Mouse (Mus musculus): Measurements from ENCODE around the gene Mest.

Mest gene

DNA sequence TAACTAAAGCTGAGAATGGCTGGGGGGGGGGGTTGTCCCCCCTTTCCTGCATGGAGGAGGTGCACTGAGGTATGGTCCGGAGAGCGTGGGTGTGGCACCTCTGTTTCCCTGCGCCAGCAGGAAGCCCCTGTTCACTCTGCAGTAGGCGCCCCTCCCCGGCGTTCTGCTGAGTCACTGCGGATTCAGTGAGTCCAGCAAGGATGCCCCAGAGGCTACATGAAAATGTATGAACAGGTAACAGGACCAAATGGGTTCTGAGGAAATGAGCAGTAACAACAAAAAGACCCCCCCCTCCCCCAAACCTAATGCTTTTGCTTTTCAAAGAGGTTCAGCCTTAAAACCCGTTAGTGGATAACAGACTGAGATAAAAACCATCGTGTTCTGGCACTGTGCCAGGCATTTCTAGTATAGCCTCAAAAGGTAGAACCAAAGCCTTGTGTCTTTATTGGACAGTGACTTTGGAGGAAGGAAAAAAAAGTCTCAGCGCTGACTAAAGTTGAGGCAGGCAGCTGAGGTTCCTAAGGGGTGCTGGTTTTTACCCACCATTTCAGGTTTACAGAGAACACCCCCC lies 15.9 kb downstream of the Mest start:
- peak; percentile 39 to 57 for DNase-seq

GRCm38 (mm10) chr6:30744846-30745245 lies 21.5 kb downstream of the Mest start:
- no peak for DNase-seq

- DNase-seq = no peak
Observed at GRCm38 (mm10) chr6:30745591-30745990, 22.2 kb downstream of the Mest start.

GRCm38 (mm10) chr6:30747631-30748357 lies 24.4 kb downstream of the Mest start:
- DNase-seq = no peak

DNA sequence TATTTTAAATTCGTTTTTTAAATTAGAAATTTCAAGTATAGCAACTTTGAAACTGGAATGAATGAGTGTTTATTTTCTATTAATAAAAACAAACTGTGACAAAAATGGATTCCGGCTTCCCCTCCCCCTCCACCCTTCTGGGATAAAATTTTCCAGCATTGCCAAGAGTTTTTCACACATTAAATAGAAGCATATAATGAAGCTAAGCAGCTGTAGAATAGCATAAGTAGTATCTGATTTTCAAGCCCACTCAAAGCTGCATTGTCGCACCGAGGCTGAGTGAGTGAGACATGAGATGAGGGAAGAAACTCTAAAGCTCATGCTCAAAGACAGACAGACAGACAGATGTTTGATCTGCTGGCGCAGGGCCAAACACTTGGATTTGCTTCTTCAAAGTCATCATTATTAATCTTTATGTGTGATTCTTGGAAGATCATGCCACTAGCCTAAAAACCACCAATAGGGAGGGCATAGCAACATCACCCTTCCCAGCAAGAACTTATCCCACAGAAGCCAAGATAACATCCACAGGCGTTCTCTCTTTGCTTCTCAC lies 25.1 kb downstream of the Mest start:
- DNase-seq = no peak

DNA sequence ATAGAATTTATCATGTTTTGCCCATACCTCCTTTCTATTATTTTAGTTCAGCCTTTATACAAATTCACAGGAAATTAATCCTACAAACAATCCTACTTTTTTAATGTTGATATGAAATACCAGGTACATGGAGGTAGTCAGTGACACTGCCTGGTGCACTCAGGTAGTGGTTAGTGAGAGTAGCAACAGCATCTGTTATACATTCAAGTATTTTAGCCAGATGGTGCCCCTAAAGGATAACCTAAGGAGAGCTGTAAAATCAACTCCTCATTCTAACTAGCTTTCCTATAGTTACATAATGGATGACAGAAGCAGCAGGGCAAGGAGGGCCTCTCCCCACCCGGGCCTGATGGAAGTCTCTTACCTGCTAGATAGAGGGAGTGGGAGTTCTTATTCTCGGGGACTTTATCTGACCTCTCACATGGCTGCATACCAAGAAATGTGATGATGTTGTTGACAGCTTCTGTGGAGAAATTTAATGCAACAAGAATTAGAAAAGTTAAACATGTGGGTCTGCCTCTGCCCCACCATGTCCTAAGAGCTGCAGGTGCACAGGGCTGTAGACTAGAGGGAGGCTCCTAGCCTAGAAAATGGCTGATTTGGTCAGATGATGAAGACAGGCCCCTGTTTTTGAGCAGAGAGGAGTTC lies 25.8 kb downstream of the Mest start:
- DNase-seq = no peak

DNA sequence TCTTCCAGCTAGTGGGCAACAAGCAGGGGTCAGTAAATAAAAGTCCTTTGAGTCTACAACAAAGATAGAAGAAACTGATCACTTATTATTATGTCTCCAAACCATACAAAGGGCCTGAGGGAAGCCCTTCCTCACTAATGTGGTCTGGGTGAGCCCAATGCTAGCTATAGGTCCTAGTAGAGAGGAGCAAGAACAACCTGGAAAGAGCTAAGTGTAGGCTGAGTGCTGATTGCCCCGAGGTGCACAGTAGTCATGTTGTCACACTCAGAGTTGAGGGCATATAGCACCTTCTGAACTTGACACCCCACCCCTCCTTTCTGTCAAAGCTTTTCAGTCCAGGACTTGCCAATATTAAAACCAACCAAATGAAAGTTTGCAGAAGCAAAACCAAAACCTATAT lies 26.5 kb downstream of the Mest start:
- DNase-seq = no peak

GRCm38 (mm10) chr6:30750482-30750881 lies 27.1 kb downstream of the Mest start:
- DNase-seq = no peak

GRCm38 (mm10) chr6:30751209-30751608 lies 27.9 kb downstream of the Mest start:
- DNase-seq = no peak

All from lung, postnatal 4 days (tissue).